Mouse (Mus musculus) erythroid progenitor cell, adult 5-6 weeks (primary cell): Measurements from ENCODE around the gene C130050O18Rik. TPM values are rescaled to one million over a fixed set of nuclear protein-coding genes. Genes with fewer than 3 reads are reported as not detected.

ENCODE experiments used
- ATAC-seq: replicated peaks from 2 replicates; pipeline ENCODE4 v1.8.0; 2016; ENCODE audit warnings: moderate number of reproducible peaks, mild to moderate bottlenecking, moderate TSS enrichment, inconsistent platforms; ENCODE audit not compliant: poor library complexity, low FRiP score, severe bottlenecking
- total RNA-seq, 2 experiments: library from RNA; stranded (forward) in 1 of 2; stranded (reverse) in 1 of 2; fragments of 150-400 nt in 1 of 2; fragments of 186-747, 209-891 nt in 1 of 2; gene quantifications; 2 replicates each; pipeline versions ENCODE4 v1.2.3 to v1.2.4; 2015 to 2017; ENCODE audit warnings: low replicate concordance in 2 of 2

Gene C130050O18Rik
- total RNA-seq, 2 experiments from 2014 or later: not detected

GRCm38 (mm10) chr5:139393197-139393588, 11.9 kb upstream of the C130050O18Rik start:
- no peak for ATAC-seq

DNA sequence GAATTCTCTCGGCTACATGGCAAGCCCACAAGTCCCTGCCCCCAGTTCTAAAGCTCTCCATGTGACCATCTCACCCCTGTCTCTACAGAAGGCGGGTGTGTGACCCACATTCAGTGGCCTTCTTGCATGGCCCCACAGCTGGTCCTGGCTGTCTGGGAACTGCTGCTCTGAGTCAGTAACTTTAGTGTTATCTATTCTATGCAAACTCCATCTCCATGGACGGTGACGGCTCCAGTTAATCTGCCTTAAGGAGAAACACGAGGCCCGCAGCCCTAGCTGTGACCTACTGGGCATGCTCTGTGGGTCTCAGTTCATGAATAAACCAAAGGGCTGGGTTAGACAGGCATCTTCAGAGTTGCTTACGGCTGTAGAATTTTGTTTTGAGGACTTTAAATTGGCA, 10.7 kb upstream of the C130050O18Rik start:
- no peak for ATAC-seq

DNA sequence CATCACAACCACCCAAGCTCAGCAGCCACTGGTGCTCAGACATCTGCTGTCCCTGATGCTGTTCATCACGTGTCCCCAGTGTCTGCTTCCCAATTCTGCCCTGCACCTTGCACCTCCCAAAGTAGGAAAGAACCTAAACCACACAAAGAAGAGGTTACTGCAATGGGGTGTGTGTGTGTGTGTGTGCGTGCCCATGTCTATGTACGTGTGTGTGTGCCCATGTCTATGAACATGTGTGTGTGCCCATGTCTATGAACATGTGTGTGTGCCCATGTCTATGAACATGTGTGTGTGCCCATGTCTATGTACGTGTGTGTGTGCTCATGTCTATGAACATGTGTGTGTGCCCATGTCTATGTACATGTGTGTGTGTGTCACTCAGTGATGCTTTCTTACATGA, 9.6 kb upstream of the C130050O18Rik start:
- ATAC-seq: no peak

GRCm38 (mm10) chr5:139397359-139397916, 7.6 kb upstream of the C130050O18Rik start:
- no peak for ATAC-seq

- ATAC-seq: peak; percentile 87
Measured at GRCm38 (mm10) chr5:139397959-139398753, 6.9 kb upstream of the C130050O18Rik start.

DNA sequence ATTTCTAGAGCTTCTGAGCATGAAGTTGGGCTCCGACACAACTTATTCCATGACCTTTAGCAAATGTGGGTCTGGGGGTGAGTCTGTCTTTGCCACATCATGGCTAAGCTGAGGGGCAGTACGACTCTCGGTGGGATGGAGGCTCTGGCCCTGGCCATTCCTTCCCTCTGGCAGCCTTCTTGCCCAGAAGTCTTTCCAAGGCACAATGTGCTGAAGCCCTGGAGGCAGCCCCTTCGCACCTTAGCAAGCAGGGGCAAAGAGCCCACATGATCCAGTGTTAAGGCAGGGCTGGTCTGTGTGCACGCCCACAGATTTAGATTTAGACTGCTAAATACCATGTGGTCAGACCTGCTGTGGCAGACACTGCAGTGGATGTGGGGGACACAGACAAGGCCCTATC, 6.3 kb upstream of the C130050O18Rik start:
- ATAC-seq: no peak

GRCm38 (mm10) chr5:139399991-139400390, 5.1 kb upstream of the C130050O18Rik start:
- ATAC-seq: no peak

- no peak for ATAC-seq
Measured at GRCm38 (mm10) chr5:139402106-139402505, 3.0 kb upstream of the C130050O18Rik start.

- ATAC-seq: no peak
Measured at GRCm38 (mm10) chr5:139403692-139404260, 1.3 kb upstream of the C130050O18Rik start.

DNA sequence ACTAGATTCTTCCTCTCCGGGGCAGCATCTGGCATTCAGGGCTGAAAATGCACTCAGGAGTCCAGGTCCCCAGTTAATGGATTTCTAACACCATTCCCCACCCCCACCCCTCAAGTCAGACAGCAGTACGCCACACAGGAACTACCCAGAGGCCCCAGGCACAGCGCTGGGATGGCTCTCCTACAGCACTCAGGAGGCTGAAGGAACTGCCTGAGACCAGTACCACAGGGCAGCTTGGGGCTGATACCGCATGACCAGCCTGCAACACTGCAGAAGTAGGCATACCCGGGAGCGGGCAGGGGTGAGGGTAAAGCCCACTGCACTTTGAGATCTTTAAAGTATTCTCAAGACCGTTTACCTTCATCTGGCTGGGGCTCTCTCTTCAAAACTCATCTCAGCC, 398 bp downstream of the C130050O18Rik start:
- no peak for ATAC-seq

DNA sequence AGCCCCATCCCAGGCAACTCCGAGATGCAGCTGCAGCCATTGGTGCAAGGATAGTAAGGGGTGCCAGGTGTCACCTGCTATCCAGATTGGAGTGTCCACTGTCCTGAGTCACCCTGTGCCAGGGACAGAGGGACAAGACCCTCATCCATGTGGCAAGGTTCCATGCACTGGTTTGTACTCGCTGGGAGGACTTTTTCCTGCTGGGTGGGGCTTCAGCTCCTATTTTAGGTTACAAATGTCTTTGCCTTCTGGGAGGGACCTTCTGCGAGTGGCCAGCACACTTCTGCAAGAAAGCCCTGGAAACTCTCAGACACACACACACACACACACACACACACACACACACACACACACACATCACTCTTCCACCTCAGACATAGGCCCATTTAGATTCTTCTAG, 873 bp downstream of the C130050O18Rik start:
- no peak for ATAC-seq

GRCm38 (mm10) chr5:139407121-139407885, 2.2 kb downstream of the C130050O18Rik start:
- no peak for ATAC-seq

GRCm38 (mm10) chr5:139408511-139408910, 3.4 kb downstream of the C130050O18Rik start:
- ATAC-seq: no peak

GRCm38 (mm10) chr5:139409412-139409811, 4.3 kb downstream of the C130050O18Rik start:
- ATAC-seq: no peak

GRCm38 (mm10) chr5:139410056-139410455, 5.0 kb downstream of the C130050O18Rik start:
- no peak for ATAC-seq

GRCm38 (mm10) chr5:139411117-139411516, 6.0 kb downstream of the C130050O18Rik start:
- no peak for ATAC-seq

DNA sequence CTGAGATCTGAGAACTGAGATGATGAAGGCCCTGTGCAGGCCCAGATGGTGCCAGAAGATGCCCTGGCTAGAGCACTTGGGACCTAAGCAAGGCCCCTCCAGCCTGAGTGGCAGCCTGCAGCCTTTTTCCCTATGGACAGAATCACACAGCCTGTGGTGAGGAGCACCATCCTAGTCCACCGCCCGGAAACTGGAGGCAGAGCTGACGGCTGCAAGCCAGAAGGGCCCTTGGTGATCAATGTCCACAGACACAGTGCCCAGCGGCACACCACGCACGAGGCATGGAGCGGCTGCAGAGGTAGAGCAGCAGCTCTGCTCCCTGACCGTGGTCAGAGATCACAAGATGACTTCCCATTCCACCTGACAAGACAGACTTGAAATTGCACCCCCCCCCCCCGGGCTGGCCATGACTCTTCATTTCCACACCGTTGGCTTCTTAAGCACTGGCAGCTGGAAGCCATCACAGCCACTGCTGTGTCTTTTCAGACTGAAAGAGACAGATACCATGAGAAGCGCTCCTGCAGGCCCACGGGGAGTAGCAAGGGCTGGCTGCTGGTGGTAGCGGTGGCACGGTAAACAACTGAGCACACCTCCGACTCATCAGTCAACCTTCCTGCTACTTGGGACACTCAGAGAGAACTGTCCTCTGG, 6.7 kb downstream of the C130050O18Rik start:
- no peak for ATAC-seq

DNA sequence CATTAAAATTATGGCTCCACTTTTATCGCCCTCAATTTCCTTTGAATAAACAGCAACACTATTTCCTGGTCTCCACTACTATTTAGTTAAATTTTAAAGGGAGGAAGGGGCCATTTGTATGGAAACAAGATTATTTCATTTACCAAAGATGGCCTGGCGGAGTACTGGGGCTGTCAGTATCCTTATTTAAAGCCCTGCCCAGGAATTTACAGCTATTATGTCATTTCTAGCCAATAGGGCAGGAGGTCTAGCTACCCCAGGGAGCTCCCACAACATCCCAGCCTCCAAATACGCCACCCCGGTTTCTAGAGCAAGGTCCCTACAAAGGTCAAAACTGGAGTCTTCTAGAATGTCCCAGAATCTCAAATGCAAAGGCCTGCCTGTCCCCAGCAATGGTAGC, 8.5 kb downstream of the C130050O18Rik start:
- no peak for ATAC-seq

DNA sequence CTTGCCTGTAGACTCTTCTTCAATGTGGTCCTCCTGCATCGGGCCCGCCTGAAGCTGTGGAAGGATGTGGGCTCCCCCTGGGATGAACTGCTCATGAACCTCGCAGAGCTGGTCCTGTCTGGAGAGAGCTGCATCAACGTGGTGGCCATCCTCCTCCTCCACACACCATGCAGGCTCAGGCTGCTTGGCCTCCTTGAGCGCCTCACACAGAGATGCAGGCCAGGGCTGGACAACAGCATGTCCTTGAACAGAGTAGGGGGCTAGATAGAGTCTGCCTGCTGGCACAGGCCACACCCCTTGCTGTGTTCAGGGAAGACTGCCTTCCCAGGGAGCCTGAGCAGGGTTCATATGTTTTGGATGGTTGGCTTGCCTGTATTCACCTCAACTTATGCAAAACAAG, 9.9 kb downstream of the C130050O18Rik start:
- no peak for ATAC-seq

- ATAC-seq: no peak
Measured at GRCm38 (mm10) chr5:139416942-139417341, 11.9 kb downstream of the C130050O18Rik start.
